Mouse (Mus musculus) cerebellum, adult 11-12 months (tissue): ENCODE measurements around the gene B3gat1.
A peak's percentile ranks its signal among the peaks of the same experiment; 100 is the strongest.

Experiments used
- DNase-seq: peaks from one replicate; pipeline ENCODE4 v3.0.0; 2022

B3gat1 gene

DNA sequence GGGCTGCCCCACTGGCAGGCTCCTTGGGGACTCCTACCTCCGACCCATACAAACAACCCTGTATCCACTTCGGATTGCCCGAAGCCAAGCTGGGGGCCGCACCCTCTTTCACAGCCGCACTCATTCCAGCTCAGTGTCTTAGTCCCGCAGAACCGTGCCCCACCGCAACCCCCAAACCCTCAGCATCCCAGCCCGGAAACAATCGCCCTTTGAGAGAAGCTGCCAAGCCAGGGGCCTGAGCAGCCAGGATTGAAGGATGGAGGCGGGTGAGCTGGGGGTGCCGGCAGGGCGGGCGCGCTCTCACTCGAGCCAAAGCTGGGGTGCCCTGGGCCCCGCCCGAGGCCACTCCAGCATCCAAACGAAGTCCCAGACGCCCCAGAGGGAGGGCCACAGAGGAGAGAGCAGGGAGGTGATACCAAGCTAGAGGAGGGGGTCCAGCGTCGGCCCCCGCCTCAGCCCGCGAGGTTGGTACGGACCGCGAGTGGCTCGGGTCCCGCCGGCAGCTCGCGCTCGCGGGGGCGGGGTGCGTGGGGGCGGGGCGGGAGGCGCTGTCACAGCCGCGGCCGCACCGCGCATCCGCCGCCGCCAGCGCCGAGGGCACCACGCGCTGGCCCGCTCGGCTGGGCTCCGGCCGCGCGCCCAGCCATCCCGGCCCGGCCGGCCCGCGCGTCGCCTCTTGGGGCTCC, at the start of gene B3gat1:
B3gat1 (plus strand) TSS at position 523 of the 686 bp plus-strand sequence.
- DNase-seq, result peak; percentile 13

GRCm38 (mm10) chr9:26689171-26689570, 44.4 kb upstream of the B3gat1 start:
- no peak for DNase-seq

DNA sequence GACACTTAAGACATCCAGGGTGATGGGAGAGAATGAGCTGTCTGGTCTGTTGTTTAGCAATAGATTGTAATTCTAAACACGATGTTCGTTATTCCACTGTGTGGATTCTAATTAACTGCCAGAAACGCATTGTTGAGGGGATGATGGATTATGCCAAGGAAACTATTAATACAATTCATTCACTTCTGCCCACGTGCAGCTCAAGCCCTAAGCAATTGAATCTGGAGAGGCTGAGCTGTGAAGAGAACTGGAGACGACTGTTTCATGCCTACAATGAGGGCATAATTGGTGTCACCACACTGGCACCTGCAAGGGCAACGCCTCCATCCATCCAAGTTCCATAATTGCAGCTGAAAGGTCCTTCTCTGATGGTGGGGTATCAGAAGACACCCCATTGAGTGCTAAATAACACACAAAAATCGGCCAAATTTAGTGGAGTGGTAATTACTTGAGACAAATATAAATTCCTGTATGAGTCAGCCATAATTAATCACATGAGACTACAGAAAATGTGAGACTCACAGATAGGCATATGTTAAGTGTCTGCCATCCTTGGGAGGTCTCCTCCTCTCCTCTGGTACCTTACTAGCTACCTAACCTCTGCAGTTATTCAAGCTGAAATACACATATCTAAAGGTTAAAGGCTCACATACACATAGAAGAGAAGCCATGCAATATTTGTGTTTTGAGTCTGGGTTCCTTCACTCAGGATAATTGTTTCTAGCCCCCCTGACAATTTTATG, 43.4 kb upstream of the B3gat1 start:
- no peak for DNase-seq

- no peak for DNase-seq
Measured at GRCm38 (mm10) chr9:26692641-26693040, 40.9 kb upstream of the B3gat1 start.

DNA sequence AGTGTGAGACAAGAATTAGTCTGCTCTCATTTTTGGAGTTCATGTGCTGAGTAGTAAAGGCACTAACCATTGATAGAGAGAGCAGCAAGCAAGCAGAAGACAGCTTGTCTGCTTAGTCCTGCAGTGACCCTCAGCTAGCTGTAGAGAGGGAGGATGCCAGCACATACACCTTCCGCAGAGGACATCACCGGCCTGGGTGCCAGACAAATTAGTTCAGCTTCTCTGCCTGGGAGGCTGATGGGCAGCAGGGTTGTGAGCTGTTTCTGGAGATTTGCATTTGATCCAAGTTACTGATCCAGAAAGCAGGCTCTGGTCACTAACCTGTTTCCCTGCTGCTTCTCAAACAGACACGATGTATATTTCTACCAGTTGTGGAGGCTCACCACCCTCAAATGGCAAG, 38.9 kb upstream of the B3gat1 start:
- peak; percentile 2 for DNase-seq

- no peak for DNase-seq
Measured at GRCm38 (mm10) chr9:26695178-26695577, 38.4 kb upstream of the B3gat1 start.

- no peak for DNase-seq
Measured at GRCm38 (mm10) chr9:26698286-26698685, 35.2 kb upstream of the B3gat1 start.

- peak; percentile 9 for DNase-seq
Measured at GRCm38 (mm10) chr9:26700329-26700728, 33.2 kb upstream of the B3gat1 start.

GRCm38 (mm10) chr9:26718388-26718787, 15.1 kb upstream of the B3gat1 start:
- DNase-seq, result no peak

- no peak for DNase-seq
Measured at GRCm38 (mm10) chr9:26721771-26722170, 11.8 kb upstream of the B3gat1 start.

DNA sequence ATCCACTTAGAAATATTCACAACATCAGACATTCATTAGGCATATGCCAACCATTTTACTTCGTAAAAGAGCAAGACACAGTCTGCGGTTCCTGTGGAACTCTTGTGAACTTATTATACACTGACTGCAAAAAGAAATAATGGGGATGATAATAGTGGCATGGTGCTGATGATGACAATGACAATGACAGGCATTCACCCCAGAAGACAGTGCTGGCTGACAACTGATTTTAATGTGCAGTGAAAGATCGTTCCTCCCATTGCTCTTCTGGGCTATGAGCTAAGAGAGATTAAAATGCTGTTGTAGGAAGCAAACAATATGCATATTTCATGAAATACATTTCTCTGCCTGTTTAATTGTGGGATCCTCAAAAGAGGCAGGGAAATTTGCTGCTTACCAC, 7.8 kb upstream of the B3gat1 start:
- no peak for DNase-seq

DNA sequence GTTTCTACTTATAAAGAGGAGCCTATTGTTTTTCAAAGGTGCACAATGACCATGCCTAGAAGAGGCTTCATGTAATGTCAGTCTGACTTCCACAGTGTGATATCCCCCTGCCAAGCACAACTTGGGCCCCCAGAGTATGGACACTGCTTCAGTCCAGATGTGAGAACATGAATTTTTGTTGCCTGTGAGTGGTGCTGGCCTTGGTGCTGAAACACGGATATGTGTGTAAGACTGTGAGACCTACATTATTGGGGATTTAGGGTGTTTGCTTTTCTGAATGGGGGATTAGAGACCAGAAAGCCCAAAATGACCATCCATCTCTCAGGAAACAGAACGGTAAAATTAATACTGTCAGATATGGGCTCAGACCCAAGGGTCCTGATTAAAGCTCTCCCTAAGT, 6.1 kb upstream of the B3gat1 start:
- no peak for DNase-seq

- DNase-seq, result no peak
Measured at GRCm38 (mm10) chr9:26728556-26728955, 5.0 kb upstream of the B3gat1 start.

GRCm38 (mm10) chr9:26733986-26734385, 458 bp downstream of the B3gat1 start:
- DNase-seq, result no peak

DNA sequence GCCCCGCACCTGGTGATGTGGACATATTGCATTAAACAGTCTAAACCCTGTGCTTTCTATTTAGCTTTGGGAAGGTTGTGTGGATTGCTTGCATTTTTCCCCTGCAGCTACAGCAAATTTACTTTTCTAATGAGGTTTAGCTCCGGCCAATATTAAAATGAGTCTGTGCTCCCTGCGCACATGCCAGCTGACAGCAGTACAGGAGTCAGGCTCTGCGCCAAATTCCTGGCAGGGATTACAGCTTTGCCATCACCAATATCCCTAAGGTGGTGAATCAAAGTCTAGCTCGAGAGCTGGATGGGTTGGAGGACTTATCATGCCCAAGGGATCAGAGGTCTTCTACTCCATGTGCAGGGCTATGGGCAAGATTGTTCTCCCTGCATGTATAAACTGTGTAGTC, 3.6 kb downstream of the B3gat1 start:
- peak; percentile 27 for DNase-seq

DNA sequence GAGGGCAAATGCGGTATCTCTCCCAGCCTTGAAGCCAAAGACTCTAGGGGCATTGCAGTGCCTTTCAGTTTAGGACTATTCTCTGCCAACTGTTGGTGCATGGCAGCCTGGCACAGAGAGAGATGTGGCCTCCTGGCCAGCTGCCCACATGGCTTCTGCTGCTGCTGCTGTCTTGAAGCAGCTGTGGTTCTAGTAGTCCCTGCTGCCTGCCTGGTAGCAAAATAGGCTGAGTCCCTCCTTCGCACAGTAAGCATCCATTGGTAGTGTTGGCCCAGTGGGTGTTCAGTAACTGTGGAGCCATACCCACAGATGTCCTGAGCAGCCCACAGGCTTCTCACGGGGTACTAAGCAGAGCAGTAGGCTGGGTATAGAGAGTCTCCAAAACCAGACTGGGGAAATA, 9.3 kb downstream of the B3gat1 start:
- DNase-seq, result no peak

DNA sequence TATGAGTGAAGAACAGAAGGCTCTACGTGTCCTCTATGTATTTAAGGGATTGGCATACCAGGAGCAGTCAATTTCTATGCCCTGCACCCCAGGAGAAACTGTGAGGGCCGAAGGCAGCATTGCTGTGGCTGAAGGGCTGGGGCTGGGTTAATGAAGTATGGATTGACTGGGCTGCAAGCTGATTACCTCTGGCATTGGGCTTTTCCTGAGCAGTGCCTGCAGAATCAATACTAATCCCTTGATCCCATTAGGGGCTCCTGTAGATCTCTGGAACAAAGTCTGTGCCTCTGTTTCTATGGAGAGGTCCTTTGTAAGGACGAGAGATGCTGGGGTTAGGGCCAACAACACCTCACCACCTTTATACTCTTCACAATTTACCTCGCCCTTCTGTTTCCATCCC, 13.6 kb downstream of the B3gat1 start:
- DNase-seq, result no peak

GRCm38 (mm10) chr9:26748893-26749292, 15.4 kb downstream of the B3gat1 start:
- no peak for DNase-seq

GRCm38 (mm10) chr9:26760081-26760480, 26.6 kb downstream of the B3gat1 start:
- DNase-seq, result peak; percentile 27

- DNase-seq, result no peak
Measured at GRCm38 (mm10) chr9:26760576-26760975, 27.0 kb downstream of the B3gat1 start.

DNA sequence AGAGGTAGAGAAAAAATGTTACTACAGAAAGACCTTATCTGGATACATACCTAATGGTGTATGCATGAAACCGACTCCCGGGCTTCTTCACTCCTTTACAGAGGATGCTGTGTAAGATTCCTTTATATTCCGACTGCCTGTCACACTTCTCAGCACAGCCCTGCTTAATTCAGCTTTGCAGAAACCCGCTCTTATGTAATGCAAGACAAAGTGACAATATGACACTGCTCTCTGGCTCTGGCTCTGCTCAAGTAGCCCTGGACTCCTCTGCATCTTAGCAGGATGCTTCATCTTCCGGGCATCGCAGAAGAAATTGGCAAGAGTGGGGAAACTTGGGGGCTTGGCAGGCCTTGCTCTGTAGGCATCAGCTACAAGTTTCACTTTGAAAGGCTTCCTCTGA, 28.9 kb downstream of the B3gat1 start:
- DNase-seq, result no peak

GRCm38 (mm10) chr9:26768181-26768580, 34.7 kb downstream of the B3gat1 start:
- DNase-seq, result no peak

- no peak for DNase-seq
Measured at GRCm38 (mm10) chr9:26775700-26776099, 42.2 kb downstream of the B3gat1 start.

DNA sequence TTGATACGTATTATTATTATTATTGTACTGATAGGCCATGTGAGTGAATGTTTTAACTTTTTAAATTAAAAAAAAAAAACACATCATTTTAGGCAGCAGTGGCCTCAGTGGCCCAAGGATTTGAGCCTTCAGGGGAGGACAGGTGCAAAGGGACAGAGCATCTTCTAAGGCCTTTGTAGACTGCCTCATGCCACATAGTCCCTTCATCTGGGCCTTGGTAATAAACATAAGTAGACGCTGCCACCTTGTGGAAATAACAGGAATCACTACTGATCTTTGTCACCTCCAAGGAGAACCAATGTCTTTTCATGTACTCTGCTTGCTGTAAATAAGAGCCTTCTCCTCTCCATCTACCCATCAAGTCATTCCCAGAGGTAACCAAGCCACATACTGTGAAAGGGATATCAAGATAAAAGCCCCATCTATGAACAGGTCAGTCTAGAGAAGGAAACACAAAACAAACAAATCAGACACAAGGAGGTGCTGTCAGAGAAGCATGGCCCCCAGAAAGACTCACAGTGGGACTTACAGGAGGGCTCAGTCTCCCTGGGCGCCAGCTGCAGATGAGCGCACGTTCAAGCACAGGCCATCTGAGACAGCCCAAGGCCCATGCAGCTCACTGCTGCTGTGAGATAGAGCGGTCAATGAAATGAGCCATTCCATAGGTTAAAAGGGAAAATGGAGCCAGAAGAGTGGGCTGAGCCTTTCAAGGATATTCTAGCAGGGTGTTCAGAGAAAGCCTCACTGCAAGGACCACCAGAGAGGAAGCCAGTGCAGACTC, 42.8 kb downstream of the B3gat1 start:
- DNase-seq, result peak; percentile 11
